Mouse (Mus musculus) ES-E14 (cell line): ENCODE measurements at regions not wholly inside any gene's neighbourhood (a gene's known extent, or its start where the extent isn't known, plus 50 kb on each side); places are given as distances from the start of the nearest gene placed in this dataset.

Experiments used
- DNase-seq: peaks from one replicate; pipeline ENCODE4 v3.0.0-alpha.2; 2013; ENCODE audit warnings: low read depth, low spot score
- H3K27ac ChIP-seq: 2 replicates; pipeline ENCODE4 v1.5.1; 2012; ENCODE audit warnings: low read depth, mild to moderate bottlenecking, low read length, moderate library complexity, mixed read lengths; ENCODE audit not compliant: poor library complexity, insufficient read depth, severe bottlenecking
- H3K36me3 ChIP-seq: 2 replicates; pipeline ENCODE4 v1.6.1; 2012; ENCODE audit warnings: mild to moderate bottlenecking, low read length, moderate library complexity, mixed read lengths; ENCODE audit not compliant: control insufficient read depth, poor library complexity, insufficient read depth, severe bottlenecking
- H3K4me1 ChIP-seq, 2 experiments: fragments of 150-350 bp in 1 of 2; sonication (generic) in 1 of 2; 2 replicates each; pipeline ENCODE4 v1.6.1; 2012; ENCODE audit warnings: low read length in 2 of 2, mild to moderate bottlenecking in 1 of 2, mixed read lengths in 1 of 2; ENCODE audit not compliant: control insufficient read depth in 2 of 2, insufficient read depth in 2 of 2, poor library complexity in 1 of 2
- H3K4me3 ChIP-seq, 2 experiments: fragments of 150-350 bp in 1 of 2; sonication (generic) in 1 of 2; 2 replicates each; pipeline ENCODE4 v1.5.1; 2012; ENCODE audit warnings: low read length in 2 of 2, low read depth in 1 of 2, mild to moderate bottlenecking in 1 of 2, mixed read lengths in 1 of 2; ENCODE audit not compliant: insufficient read depth in 1 of 2, poor library complexity in 1 of 2, severe bottlenecking in 1 of 2
- H3K9ac ChIP-seq: 2 replicates; pipeline ENCODE4 v1.6.1; 2012; ENCODE audit warnings: low read depth, mild to moderate bottlenecking, low read length, mixed read lengths; ENCODE audit not compliant: poor library complexity, insufficient read depth, severe bottlenecking
- H3K9me3 ChIP-seq: fragments of 150-350 bp; sonication (generic); 2 replicates; pipeline ENCODE4 v1.6.1; 2012; ENCODE audit warnings: low read depth, mild to moderate bottlenecking, low read length; ENCODE audit not compliant: control insufficient read depth, insufficient read depth
- CHD2 ChIP-seq: IDR thresholded peaks from 2 replicates; pipeline ENCODE4 v1.6.1; 2014; ENCODE audit warnings: mild to moderate bottlenecking, low read depth, low read length, inconsistent platforms
- HCFC1 ChIP-seq: IDR thresholded peaks from 2 replicates; pipeline ENCODE4 v1.6.1; 2012; ENCODE audit warnings: low read length, inconsistent platforms, borderline replicate concordance; ENCODE audit not compliant: insufficient read depth
- MAFK ChIP-seq: IDR thresholded peaks from 2 replicates; pipeline ENCODE4 v1.6.1; 2014; ENCODE audit warnings: mild to moderate bottlenecking, low read depth, low read length, inconsistent platforms; ENCODE audit not compliant: insufficient read depth
- ZC3H11A ChIP-seq: IDR thresholded peaks from 2 replicates; pipeline ENCODE4 v1.6.1; 2012; ENCODE audit warnings: low read depth, mild to moderate bottlenecking, inconsistent platforms, low read length, borderline replicate concordance
- ZNF384 ChIP-seq: IDR thresholded peaks from 2 replicates; pipeline ENCODE4 v1.6.1; 2012; ENCODE audit warnings: low read depth, low read length, inconsistent platforms
- in situ Hi-C, 2 experiments: fragments of 600-800 bp; cut with MboI; formaldehyde crosslinking; loops; one replicate each; pipeline ENCODE4 v1.15.1; 2025; ENCODE audit warnings: low sequenced_read_pairs in 2 of 2, inconsistent platforms in 1 of 2; ENCODE audit not compliant: unreplicated experiment in 2 of 2

DNA sequence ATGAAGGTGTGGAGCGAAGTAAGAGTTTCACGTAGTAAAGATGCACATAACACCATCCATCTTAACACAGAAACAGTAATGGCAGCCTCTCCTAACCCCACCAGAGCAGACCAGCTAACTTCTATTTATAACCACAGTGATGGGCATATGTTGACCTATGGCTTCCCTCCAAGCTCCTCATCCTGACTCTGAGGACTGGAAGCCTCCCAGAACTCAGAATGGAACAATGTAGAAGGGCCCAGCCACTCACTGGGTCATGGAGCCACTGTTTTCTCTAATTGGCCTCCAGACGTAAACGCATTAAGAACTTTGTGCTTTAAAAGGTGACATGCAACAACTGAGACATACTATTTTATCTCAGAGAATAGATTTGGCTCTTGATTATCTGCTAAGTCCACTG, 77.0 kb downstream of the Irs2 start:
- DNase-seq = no peak
- TF ChIP-seq CHD2 (no peak), ZNF384 (no peak), MAFK (no peak), HCFC1 (no peak), ZC3H11A (no peak)
- H3K36me3 ChIP-seq = no peaks in the 10 kb centered on the region
- no peaks in the 10 kb centered on the region for H3K9me3 ChIP-seq
- H3K9ac ChIP-seq = no peak overlapping the region
- in situ Hi-C loops = no loop called here
- H3K4me3 ChIP-seq = no peak overlapping the region
- H3K4me1 ChIP-seq = peaks cover 4 to 16% of the 10 kb centered on the region in 2 experiments; a peak in 2 of 4 replicates
- no peak overlapping the region for H3K27ac ChIP-seq

GRCm38 (mm10) chr8:10928836-10929235, 79.4 kb downstream of the Irs2 start:
- peaks cover 0 to 7% of the 10 kb centered on the region in 2 experiments; a peak in 1 of 4 replicates for H3K4me1 ChIP-seq
- no peak overlapping the region for H3K27ac ChIP-seq
- TF ChIP-seq MAFK (no peak), ZNF384 (no peak), CHD2 (no peak), ZC3H11A (no peak), HCFC1 (no peak)
- H3K4me3 ChIP-seq = no peak overlapping the region
- no peaks in the 10 kb centered on the region for H3K36me3 ChIP-seq
- in situ Hi-C loops = no loop called here
- no peak overlapping the region for H3K9ac ChIP-seq
- H3K9me3 ChIP-seq = no peaks in the 10 kb centered on the region
- DNase-seq = no peak

DNA sequence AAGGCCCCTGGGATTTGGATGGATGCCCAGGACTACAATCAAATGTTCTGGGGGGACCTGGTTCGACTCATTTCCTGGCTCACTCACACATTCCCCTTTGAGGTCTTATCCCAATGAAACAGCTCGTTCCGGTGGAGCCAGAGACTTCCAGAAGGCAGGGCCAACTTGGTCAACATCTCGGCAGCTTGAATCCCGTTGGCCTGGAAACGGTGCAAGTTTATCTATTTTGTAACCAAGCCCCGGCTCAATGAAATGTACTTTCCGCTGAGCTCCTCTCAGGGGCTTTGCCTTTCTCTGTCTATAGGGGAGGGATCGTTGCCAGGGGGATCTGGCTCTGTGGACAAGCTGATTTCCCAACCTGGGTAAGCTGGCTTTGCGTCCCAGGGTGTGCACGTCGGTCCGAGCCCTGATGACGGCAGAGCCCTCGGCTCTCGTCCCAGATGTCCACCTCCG, 79.9 kb downstream of the Irs2 start:
- Histone ChIP-seq H3K27ac (no peak overlapping the region), H3K4me1 (peaks cover under 1 to 8% of the 10 kb centered on the region in 2 experiments; a peak in 2 of 4 replicates), H3K9ac (no peak overlapping the region), H3K4me3 (no peak overlapping the region), H3K36me3 (no peaks in the 10 kb centered on the region), H3K9me3 (no peaks in the 10 kb centered on the region)
- DNase-seq = no peak
- no peak for TF ChIP-seq ZC3H11A
- TF ChIP-seq MAFK = no peak
- TF ChIP-seq ZNF384 = no peak
- TF ChIP-seq CHD2 = no peak
- no peak for TF ChIP-seq HCFC1
- in situ Hi-C loops = no loop called here

DNA sequence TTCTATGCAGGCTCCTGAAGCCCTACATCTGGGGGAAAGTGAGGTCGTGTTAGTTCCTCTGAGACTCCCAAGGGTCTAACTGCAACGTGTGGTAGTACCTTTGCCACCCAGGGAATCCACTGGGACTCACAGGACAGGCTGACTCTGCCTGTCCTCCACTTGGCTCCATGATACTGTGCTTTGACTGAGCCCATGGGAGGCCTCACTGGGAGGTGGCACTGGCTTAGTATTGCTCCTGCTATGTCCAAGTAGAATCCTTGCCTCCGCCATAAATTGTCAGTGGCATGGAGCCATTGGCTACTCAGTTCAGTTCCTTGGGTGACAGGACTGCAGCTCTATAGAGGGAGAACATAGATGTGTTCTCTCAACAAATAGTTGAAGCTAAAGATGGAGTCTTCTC, 81.1 kb downstream of the Irs2 start:
- TF ChIP-seq CHD2 (no peak), MAFK (no peak), ZC3H11A (no peak), HCFC1 (no peak), ZNF384 (no peak)
- Histone ChIP-seq H3K9me3 (no peaks in the 10 kb centered on the region), H3K9ac (no peak overlapping the region), H3K4me3 (no peak overlapping the region), H3K27ac (no peak overlapping the region), H3K36me3 (no peaks in the 10 kb centered on the region), H3K4me1 (peaks cover 3 to 18% of the 10 kb centered on the region in 2 experiments; a peak in 2 of 4 replicates)
- DNase-seq = no peak
- in situ Hi-C loops = no loop called here

GRCm38 (mm10) chr8:10926518-10926915, 81.7 kb downstream of the Irs2 start:
- Histone ChIP-seq H3K9ac (no peak overlapping the region), H3K36me3 (no peaks in the 10 kb centered on the region), H3K27ac (no peak overlapping the region), H3K9me3 (no peaks in the 10 kb centered on the region), H3K4me1 (peaks cover 3 to 22% of the 10 kb centered on the region in 2 experiments; a peak in 2 of 4 replicates), H3K4me3 (no peak overlapping the region)
- TF ChIP-seq ZNF384 (no peak), HCFC1 (no peak), CHD2 (no peak), MAFK (no peak), ZC3H11A (no peak)
- in situ Hi-C loops = no loop called here
- no peak for DNase-seq
